Mouse (Mus musculus) hindbrain, embryonic 11.5 days (tissue): Measurements from ENCODE around the gene Hlcs. TPM values are rescaled to one million over a fixed set of nuclear protein-coding genes. Genes with fewer than 3 reads are reported as not detected.

ENCODE experiments used
- ATAC-seq: fragments of 200-750 bp; cut with Nextera tagmentation; 2 replicates; pipeline ENCODE4 v1.8.0; 2017; ENCODE audit warnings: mild to moderate bottlenecking, moderate TSS enrichment, moderate library complexity; ENCODE audit not compliant: low FRiP score
- DNase-seq: peaks from one replicate; pipeline ENCODE4 v3.0.0-alpha.2; 2015; ENCODE audit warnings: low spot score
- H3K27ac ChIP-seq: fragments of 300-500 bp; sonication (generic); 2 replicates; pipeline ENCODE4 v1.5.1; 2014; ENCODE audit warnings: mild to moderate bottlenecking, low read depth, low read length
- H3K27me3 ChIP-seq: fragments of 300-500 bp; sonication (generic); 2 replicates; pipeline ENCODE4 v1.6.1; 2014; ENCODE audit warnings: mild to moderate bottlenecking, low read length, moderate library complexity, mixed read lengths; ENCODE audit not compliant: control insufficient read depth, insufficient read depth
- H3K36me3 ChIP-seq: fragments of 300-500 bp; sonication (generic); 2 replicates; pipeline ENCODE4 v1.6.1; 2014; ENCODE audit warnings: mild to moderate bottlenecking, low read length, moderate library complexity, mixed read lengths; ENCODE audit not compliant: control insufficient read depth, insufficient read depth
- H3K4me1 ChIP-seq: fragments of 300-500 bp; sonication (generic); replicated peaks from 2 replicates; pipeline ENCODE4 v1.6.1; 2014; ENCODE audit warnings: low read length, mixed read lengths; ENCODE audit not compliant: control insufficient read depth, insufficient read depth
- H3K4me2 ChIP-seq: fragments of 300-500 bp; sonication (generic); replicated peaks from 2 replicates; pipeline ENCODE4 v1.6.1; 2014; ENCODE audit warnings: mild to moderate bottlenecking, low read depth, low read length
- H3K4me3 ChIP-seq: fragments of 300-500 bp; sonication (generic); 2 replicates; pipeline ENCODE4 v1.5.1; 2014; ENCODE audit warnings: low read depth, low read length
- H3K9ac ChIP-seq: fragments of 300-500 bp; sonication (generic); 2 replicates; pipeline ENCODE4 v1.6.1; 2014; ENCODE audit warnings: low read depth, low read length
- H3K9me3 ChIP-seq: fragments of 300-500 bp; sonication (generic); 2 replicates; pipeline ENCODE4 v1.6.1; 2016; ENCODE audit warnings: low read length; ENCODE audit not compliant: control insufficient read depth
- WGBS: fragments of 180-500 bp; shearing (Covaris S2); extraction: QIAGEN DNeasy Blood & Tissue Kit; methylation state at CpG from one replicate; pipeline ENCODE4 v1.1.7; 2014; 5-methylcytosine and 5-hydroxymethylcytosine counted together
- polyA plus RNA-seq: library from polyadenylated mRNA; unstranded; fragments of >200 nt; fragmentation: Nextera tagmentation; extraction: Ambion mirVana; gene quantifications from 2 replicates; pipeline ENCODE4 v1.2.1, GENCODE M21; 2014

Gene Hlcs
- polyA plus RNA-seq, 1 experiment from 2014 or later, result 8.9 TPM

DNA sequence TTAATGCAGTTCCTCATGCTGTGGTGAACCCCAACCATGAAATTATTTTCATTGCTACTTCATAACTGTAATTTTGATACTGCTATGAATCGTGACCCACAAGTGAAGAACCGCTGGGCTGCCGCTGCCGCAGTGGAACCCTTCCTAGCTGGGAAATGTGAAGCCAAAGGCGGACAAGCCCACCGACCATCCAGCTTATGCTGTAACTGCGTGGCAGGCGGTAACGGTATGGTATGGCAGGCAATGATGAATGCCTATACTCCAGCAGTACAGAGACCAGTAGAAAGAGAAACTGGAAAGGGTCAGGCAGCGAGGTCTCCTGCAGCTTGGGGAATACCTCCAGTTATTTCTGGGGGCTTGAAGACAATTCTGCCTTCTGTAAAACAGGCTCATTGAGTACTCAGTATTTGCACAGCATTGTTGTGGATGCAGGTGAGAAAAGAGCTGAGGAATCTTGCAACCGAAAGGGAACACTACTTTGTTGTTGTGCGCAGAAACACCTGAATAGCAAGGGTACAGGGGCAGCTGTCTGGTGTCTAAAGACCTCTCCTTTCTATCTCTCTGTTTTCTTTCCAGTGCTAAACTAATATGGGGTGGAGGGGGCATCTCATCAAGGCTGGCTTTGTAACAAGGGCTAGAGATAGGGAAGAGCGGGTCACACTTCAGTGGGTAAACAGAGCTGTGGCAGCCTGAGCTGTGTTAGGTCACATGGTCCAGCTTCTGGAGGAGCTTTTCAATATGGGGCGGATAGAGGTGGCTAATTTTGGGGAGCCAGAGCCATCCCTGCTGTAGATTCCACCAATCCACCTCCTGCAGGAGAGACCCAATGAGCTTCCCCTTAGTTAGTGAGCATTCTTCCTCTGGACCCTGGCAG, 224.3 kb downstream of the Hlcs start:
- ATAC-seq (no peak), DNase-seq (peak; percentile 48)
- Histone ChIP-seq H3K36me3 (no peaks in the 10 kb centered on the region), H3K27me3 (peaks cover 97% of the 10 kb centered on the region), H3K4me2 (no peak overlapping the region), H3K9me3 (no peaks in the 10 kb centered on the region), H3K4me3 (no peak overlapping the region), H3K9ac (no peak overlapping the region), H3K27ac (no peak overlapping the region), H3K4me1 (peaks cover 3% of the 10 kb centered on the region; the same call in 1 of the 2 replicates)
- WGBS, result 5% methylated on average over 14 of the region's 14 CpGs

GRCm38 (mm10) chr16:94088226-94088748, 225.1 kb downstream of the Hlcs start:
- Histone ChIP-seq H3K9ac (no peak overlapping the region), H3K36me3 (no peaks in the 10 kb centered on the region), H3K4me3 (no peak overlapping the region), H3K27ac (no peak overlapping the region), H3K9me3 (no peaks in the 10 kb centered on the region), H3K27me3 (peaks cover 97% of the 10 kb centered on the region), H3K4me1 (peaks cover 3% of the 10 kb centered on the region; the same call in 1 of the 2 replicates), H3K4me2 (no peak overlapping the region)
- ATAC-seq, result no peak
- DNase-seq, result peak; percentile 55
- 2% methylated on average over 11 of the region's 11 CpGs for WGBS

DNA sequence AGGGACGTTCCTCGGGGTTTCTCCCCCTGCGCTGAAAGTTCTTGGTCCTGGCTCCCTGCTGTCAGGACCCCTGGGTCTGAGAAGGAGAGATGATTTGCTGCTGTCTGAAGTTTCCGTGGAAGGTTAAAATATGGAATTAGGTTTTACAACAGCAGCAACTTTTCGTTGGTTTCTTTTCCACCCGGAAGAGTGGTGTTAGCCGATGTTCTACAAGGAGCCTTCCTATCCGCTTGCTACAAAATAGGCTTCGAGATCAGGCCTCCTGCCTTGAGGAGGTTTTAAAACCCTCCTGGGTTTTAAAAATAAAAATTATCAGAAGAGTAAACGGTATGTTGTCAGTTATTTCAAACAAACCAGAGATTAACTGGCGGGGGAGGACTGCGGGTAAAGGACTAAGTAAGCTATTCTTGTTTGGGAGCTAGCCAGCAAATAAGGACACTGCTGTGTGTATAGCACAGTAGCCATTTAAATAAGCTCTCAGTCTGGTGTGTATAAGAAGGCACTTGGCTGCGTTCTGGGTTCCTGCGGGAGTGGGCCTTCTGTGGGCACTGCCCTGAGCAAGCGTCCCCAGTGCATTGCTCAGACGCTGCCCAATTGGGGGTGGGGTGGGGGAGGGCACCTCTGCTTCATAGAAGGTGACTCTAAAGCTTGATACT, 225.7 kb downstream of the Hlcs start:
- 6% methylated on average over 16 of the region's 16 CpGs for WGBS
- no peak overlapping the region for H3K4me3 ChIP-seq
- H3K36me3 ChIP-seq, result no peaks in the 10 kb centered on the region
- peaks cover 3% of the 10 kb centered on the region; the same call in 1 of the 2 replicates for H3K4me1 ChIP-seq
- DNase-seq (no peak), ATAC-seq (no peak)
- no peak overlapping the region for H3K4me2 ChIP-seq
- no peaks in the 10 kb centered on the region for H3K9me3 ChIP-seq
- no peak overlapping the region for H3K27ac ChIP-seq
- H3K27me3 ChIP-seq, result peaks cover 97% of the 10 kb centered on the region
- H3K9ac ChIP-seq, result no peak overlapping the region

DNA sequence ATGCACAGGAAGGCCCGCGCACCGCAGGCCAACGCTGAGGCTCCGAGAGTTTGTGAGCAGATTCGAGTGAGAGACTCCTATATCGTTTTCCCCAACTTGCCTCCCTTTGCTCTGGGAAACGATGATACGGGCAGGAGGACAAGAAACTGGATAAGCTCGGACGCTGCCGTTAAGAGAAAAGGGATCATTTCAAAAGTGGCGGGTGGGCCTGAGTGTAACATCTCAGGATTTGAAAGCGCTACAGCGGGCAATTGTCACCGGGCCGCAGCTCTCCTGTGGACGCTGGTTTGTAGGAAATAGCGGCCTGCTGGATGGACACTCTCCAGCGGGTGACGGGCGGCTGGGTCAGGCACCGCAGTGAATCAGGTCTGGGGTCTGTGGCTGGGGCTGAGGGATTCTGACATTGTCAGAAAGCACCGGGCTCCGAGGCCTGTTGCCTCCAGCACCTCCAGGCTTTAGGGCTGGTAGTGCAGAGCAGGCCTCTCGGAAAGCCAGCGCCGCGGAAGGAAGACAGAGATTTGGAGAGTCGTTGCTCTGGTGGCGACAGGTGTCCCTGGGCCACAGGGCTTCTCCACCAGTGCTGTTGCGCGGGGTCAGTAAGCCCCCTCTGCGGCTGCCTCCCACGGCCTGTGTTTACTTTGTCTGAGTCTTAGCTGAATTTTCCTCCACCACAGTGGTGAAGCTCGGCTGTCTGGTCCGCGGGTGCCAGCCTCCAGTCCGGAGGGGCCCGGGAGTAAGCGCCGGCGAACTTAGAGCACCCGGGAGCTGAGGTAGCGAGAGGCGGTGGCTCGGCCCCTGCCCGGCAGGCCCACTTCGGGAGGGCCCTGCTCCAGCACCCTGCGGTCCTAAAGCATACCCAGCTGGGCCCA, 226.4 kb downstream of the Hlcs start:
- DNase-seq, result peak; percentile 71
- no peak overlapping the region for H3K27ac ChIP-seq
- H3K4me2 ChIP-seq, result no peak overlapping the region
- H3K27me3 ChIP-seq, result peaks cover 97% of the 10 kb centered on the region
- H3K9ac ChIP-seq, result no peak overlapping the region
- WGBS, result under 1% methylated on average over 47 of the region's 50 CpGs
- H3K9me3 ChIP-seq, result no peaks in the 10 kb centered on the region
- H3K4me1 ChIP-seq, result peaks cover 3% of the 10 kb centered on the region; the same call in 1 of the 2 replicates
- ATAC-seq, result no peak
- no peaks in the 10 kb centered on the region for H3K36me3 ChIP-seq
- no peak overlapping the region for H3K4me3 ChIP-seq

DNA sequence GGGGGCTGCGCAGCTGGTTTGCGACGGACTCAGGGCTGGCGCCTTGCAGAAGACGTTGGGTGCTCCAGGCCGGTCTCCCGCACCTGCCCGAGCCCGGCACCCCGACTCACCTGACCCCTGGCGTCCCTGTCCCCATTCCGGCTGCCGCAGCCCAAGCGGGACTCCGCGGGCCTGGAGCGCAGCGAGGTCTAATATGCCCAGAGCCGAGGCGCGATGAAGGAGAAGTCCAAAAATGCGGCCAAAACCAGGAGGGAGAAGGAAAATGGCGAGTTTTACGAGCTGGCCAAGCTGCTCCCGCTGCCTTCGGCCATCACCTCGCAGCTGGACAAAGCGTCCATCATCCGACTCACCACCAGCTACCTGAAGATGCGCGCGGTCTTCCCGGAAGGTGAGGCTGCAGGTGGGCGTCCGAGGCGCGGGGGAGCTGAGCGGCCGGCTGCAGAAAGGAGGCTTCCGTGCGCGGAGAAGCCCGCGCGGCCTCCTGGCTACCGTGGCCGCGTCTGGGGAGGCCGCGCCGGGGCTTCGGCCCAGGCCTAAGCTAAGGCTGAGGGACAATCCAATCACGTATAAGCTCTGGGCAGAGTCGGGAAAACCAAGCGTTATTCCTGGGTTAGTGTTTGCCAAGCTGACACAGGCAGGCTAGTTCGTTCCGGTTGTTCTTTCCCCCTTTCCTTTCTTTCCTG, 227.6 kb downstream of the Hlcs start:
- Histone ChIP-seq H3K4me1 (peaks cover 3% of the 10 kb centered on the region; the same call in 1 of the 2 replicates), H3K9ac (no peak overlapping the region; the same call in 1 of the 2 replicates), H3K27me3 (peaks cover 97% of the 10 kb centered on the region), H3K27ac (no peak overlapping the region), H3K4me2 (peak overlapping the region; percentile 40; the same call in 1 of the 2 replicates), H3K36me3 (no peaks in the 10 kb centered on the region), H3K9me3 (no peaks in the 10 kb centered on the region), H3K4me3 (peak overlapping the region; percentile 25; the same call in 1 of the 2 replicates)
- under 1% methylated on average over 57 of the region's 57 CpGs for WGBS
- ATAC-seq, result peak; percentile 30; the same call in 1 of the 2 replicates
- DNase-seq, result peak; percentile 72

DNA sequence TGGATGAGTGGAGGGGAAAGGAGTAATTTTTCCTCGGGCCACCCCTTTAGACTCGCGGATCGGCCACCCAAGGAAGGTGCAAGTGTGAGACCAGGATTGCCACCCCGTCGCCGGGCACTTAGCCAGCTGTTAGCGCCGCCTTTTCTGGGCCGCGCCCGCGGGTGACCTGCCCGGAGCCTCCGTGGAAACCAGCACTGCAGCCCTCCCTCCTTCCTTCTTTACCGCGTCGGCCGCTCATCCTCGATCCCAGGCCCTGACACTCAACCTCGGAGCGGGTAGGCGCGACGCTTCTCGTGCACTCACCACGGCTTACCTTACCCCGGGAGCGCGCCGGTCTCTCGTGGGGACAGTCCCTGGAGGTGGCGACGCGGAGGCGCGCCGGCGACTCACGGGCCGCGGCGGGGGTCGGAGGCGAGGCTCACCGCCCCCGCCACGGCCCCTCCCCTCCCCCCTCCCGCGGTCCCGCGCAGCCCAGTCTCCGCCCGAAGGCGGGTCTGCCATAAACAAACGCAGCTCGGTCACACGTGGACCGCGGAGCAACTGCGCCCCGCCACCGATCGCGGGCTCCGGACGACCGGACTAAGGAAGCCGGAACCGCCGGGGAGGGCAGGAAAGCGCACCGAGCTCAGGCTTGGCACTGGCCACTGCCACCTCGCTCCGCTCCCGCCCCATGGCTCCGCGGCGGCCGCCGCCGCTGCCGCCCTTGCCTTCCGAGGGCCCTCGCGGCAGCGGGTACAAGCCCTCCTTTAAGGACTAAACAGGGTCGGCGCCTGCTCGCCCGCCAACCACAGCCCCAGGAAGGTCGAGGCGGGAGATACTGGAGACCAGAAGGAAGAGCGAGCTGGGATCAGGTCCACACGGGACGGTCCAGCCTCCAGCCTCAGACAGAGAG, 228.4 kb downstream of the Hlcs start, which contains the start of gene Sim2:
Sim2 (plus strand) TSS at position 221 of the 892 bp plus-strand sequence.
- WGBS, result under 1% methylated on average over 58 of the region's 96 CpGs
- Histone ChIP-seq H3K9me3 (no peaks in the 10 kb centered on the region), H3K4me1 (peaks cover 3% of the 10 kb centered on the region; the same call in 1 of the 2 replicates), H3K9ac (no peak within 1 kb of the TSS; the same call in 1 of the 2 replicates), H3K4me2 (peak within 1 kb of the TSS; percentile 40), H3K27me3 (peaks cover 97% of the 10 kb centered on the region), H3K36me3 (no peaks in the 10 kb centered on the region), H3K4me3 (peak within 1 kb of the TSS; percentile 25), H3K27ac (no peak within 1 kb of the TSS)
- DNase-seq (peak; percentile 51), ATAC-seq (peak; percentile 47; the same call in 1 of the 2 replicates)

DNA sequence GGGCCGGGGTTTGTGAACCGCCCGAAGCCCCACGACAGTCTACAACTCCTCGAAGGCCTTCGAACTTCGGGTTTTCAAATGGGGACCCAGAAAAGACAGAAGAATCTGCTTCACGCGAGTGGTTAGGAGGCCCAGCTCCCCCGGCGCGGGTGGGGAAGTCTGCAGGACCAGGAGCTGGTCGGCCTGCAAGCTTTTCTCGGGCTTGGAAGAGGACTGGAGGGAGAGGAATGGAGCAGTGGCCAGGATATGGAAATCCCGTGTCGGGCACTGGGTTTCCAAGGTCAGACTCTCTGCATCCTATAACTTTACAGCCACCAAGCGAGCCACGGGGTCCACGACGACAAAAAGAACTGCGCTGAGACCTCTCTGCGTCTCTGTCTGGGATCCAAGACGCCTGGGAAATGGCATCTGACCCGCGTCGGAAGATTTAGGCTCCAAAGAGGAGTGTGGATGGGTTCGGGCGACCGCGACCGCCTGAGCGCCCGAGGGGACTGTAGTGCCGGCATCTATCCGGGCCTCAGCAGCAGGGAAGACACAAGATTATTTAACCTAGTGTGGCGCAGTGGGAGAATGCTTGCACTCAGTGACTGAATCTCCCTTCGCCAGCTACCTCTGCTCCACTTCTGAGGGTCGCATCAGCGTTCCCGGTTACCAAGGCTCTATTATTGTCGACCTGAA, 229.4 kb downstream of the Hlcs start:
- H3K27me3 ChIP-seq, result peaks cover 97% of the 10 kb centered on the region
- under 1% methylated on average over 41 of the region's 41 CpGs for whole genome bisulfite sequencing
- H3K4me2 ChIP-seq, result no peak overlapping the region
- ATAC-seq (no peak), DNase-seq (peak; percentile 70)
- H3K9ac ChIP-seq, result no peak overlapping the region
- no peak overlapping the region for H3K27ac ChIP-seq
- no peaks in the 10 kb centered on the region for H3K9me3 ChIP-seq
- peaks cover 3% of the 10 kb centered on the region; the same call in 1 of the 2 replicates for H3K4me1 ChIP-seq
- H3K36me3 ChIP-seq, result no peaks in the 10 kb centered on the region
- no peak overlapping the region for H3K4me3 ChIP-seq
